Mouse (Mus musculus): Measurements from ENCODE around the gene Gaa. TPM values are rescaled to one million over a fixed set of nuclear protein-coding genes. Genes with fewer than 3 reads are reported as not detected.

The Gaa gene
- polyA plus RNA-seq, 1 experiment from 2014 or later, result 263 TPM

DNA sequence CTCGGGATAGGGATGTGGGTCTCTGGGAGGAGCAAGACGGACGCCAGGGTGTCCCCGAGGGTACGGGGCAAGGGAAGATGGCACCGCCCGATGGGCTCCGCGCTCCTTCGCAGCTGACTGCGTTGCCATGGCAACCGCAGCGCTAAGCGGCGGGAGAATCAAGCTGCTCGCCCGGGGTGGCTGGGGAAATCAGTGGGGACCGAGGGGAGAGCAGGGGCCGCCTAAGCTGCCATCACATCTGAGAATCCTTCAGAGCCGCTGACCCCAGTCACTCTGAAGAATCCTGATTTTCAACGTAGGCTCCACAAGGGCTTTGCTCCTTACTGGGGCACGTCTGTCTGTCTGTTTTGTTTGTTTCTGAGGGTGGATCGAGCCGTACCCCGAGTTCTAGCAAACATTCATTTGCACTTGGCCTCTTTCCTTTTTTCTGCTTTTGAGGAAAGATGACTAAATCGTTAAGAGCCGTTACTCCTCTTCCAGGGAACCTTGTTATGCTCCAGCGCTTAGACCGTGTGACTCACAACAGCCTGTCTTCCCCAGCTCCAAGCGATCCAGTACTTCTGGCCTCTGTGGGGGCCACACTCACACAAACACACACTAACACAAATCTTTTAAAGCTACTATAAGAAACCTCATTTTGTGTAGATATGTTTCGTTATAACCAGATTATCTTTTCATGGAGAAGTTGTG lies 32.7 kb downstream of the Gaa start:
- no peaks in the 10 kb centered on the region for H3K27me3 ChIP-seq
- ATAC-seq, result peak; percentile 32
- DNase-seq (ENCODE audit: low read depth, low spot score), result no peak
- CTCF ChIA-PET, result interaction anchor here (1.7 kb wide), 1 partner anchor 17 kb away, joined by 5 read pairs; no protein-coding TSS in a partner anchor
- POLR2A ChIA-PET, result interaction anchor here (1.0 to 1.3 kb wide), 2 partner anchors 15 to 17 kb away, joined by 3 to 4 read pairs; no protein-coding TSS in a partner anchor
- no peak for TF ChIP-seq CTCF (IDR thresholded peaks at IDR 0.05)
- in situ Hi-C loops (cut with MboI; ENCODE audit: low pct_unique_long_range_greater_than_20kb), result no loop called here

- ATAC-seq, result no peak
- ChIA-PET POLR2A (interaction anchor here (1.0 to 1.3 kb wide), 2 partner anchors 16 kb away, joined by 3 to 4 read pairs; no protein-coding TSS in a partner anchor), CTCF (interaction anchor here (1.7 kb wide), 1 partner anchor 16 kb away, joined by 5 read pairs; no protein-coding TSS in a partner anchor)
- in situ Hi-C loops (cut with MboI; ENCODE audit: low pct_unique_long_range_greater_than_20kb), result no loop called here
- TF ChIP-seq CTCF (IDR thresholded peaks at IDR 0.05), result no peak
- no peaks in the 10 kb centered on the region for H3K27me3 ChIP-seq
- DNase-seq (ENCODE audit: low read depth, low spot score), result no peak
Measured at GRCm38 (mm10) chr11:119300986-119301385, 33.3 kb downstream of the Gaa start.

DNA sequence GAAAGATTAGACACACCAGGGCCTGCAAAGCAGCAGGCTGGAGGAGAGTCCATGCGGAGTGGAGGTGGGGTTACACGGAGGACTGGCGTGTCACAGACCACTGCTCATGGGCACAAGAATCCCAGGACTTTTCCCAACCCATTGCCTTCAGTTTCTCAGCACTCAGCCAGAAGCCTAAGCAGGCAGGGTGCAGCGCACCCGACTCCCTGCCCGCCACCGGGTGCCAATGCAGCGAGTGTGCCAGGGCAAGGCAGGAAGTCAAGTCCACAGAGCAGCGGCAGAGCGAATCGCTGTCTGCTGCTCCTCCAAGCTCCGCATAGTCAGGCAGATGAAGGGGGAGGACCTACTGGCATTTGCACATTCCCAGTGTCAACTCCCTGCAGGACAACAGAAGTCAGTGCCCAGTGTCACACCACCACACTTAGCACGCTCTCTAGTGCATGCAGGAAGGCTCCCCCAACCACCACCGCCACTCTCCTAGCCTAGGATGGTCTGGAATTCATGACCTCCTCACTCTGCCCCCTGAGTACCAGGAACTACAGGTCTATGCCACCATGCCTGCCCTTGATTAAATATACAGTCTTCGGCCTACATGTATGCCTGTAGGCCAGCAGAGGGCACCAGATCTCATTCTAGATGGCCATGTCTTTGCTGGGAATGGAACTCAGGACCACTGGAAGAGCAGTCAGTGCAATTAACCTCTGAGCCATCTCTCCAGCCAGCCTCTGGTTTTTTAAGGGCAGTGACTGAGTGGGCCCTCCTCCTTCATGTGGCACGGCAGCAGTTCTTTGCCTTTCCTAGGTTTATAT lies 37.4 kb downstream of the Gaa start:
- no peak for TF ChIP-seq CTCF (IDR thresholded peaks at IDR 0.05)
- no peaks in the 10 kb centered on the region for H3K27me3 ChIP-seq
- no peak for DNase-seq (ENCODE audit: low read depth, low spot score)
- in situ Hi-C loops (cut with MboI; ENCODE audit: low pct_unique_long_range_greater_than_20kb), result no loop called here
- ChIA-PET CTCF (no interaction called here), POLR2A (no interaction called here)
- peak; percentile 37 for ATAC-seq

GRCm38 (mm10) chr11:119306762-119307657 lies 39.3 kb downstream of the Gaa start:
- POLR2A ChIA-PET, result interaction anchor here (0.8 kb wide), 1 partner anchor 11 kb away, joined by 4 read pairs; no protein-coding TSS in a partner anchor
- ATAC-seq, result no peak
- H3K27me3 ChIP-seq, result no peaks in the 10 kb centered on the region
- no peak for DNase-seq (ENCODE audit: low read depth, low spot score)
- CTCF ChIA-PET, result interaction anchor here (0.9 kb wide), 1 partner anchor 38 kb away, joined by 3 read pairs; no protein-coding TSS in a partner anchor
- no peak for TF ChIP-seq CTCF (IDR thresholded peaks at IDR 0.05)
- in situ Hi-C loops (cut with MboI; ENCODE audit: low pct_unique_long_range_greater_than_20kb), result no loop called here

DNA sequence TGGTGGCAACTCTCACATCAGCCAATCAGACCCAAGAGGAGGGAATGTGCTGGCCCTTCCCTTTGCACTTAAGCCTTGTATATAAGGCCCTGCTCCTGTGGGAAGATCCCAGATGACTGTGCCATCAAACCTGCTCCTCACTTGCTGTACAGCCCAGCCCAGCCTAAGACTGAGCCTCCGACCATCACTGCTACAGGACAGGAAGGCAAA lies 39.9 kb downstream of the Gaa start, which contains the start of gene Card14:
Card14 (plus strand) TSS at position 111 of the 210 bp plus-strand sequence.
- no peaks in the 10 kb centered on the region for H3K27me3 ChIP-seq
- DNase-seq (ENCODE audit: low read depth, low spot score) (no peak), ATAC-seq (no peak)
- CTCF ChIA-PET, result no interaction called here
- TF ChIP-seq CTCF (IDR thresholded peaks at IDR 0.05), result no peak
- in situ Hi-C loops (cut with MboI; ENCODE audit: low pct_unique_long_range_greater_than_20kb), result no loop called here
- POLR2A ChIA-PET, result no interaction called here

DNA sequence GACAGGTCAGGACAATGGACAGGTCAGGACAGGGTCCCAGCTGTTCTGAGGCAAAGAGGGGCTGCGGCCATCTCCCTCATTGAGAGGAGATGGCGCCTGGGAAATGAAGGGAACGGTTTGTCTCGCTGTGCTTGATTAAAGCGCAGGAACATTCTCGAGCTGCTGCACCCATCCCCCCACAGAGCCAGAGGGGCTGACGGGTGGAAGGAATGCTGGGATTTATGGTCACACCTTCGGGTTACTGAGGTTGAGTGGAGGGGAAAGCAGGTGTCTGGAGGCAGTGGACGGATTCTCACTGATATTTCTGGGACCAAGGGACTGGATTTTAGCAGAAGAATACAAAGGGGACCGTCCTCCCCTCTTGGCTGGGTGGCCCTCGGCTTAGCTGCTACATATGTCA lies 40.2 kb downstream of the Gaa start:
- ATAC-seq (no peak), DNase-seq (ENCODE audit: low read depth, low spot score) (no peak)
- POLR2A ChIA-PET, result no interaction called here
- no peak for TF ChIP-seq CTCF (IDR thresholded peaks at IDR 0.05)
- CTCF ChIA-PET, result no interaction called here
- in situ Hi-C loops (cut with MboI; ENCODE audit: low pct_unique_long_range_greater_than_20kb), result no loop called here
- no peaks in the 10 kb centered on the region for H3K27me3 ChIP-seq

DNA sequence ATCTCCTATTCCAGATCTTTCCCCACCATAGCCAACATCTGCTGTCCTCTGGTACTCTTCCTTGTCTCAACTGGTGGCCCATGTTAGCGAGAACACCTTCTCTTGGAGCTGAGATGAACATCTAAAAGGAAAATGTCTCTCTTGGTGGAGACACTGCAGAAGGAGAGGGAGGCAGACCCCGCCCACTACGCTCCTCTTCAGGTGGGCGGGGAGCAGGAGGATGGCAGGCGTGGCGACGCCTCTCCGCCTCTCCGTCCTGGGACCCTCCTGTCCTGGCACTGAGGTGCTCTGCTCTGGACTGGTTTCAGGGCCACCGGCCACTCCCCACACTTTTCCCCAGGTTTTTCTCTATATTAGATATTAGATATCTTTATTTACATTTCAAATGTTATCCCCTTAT lies 42.9 kb downstream of the Gaa start:
- no peak for TF ChIP-seq CTCF (IDR thresholded peaks at IDR 0.05)
- no peak for ATAC-seq
- no peaks in the 10 kb centered on the region for H3K27me3 ChIP-seq
- DNase-seq (ENCODE audit: low read depth, low spot score), result no peak
- POLR2A ChIA-PET, result no interaction called here
- CTCF ChIA-PET, result no interaction called here
- in situ Hi-C loops (cut with MboI; ENCODE audit: low pct_unique_long_range_greater_than_20kb), result no loop called here

- TF ChIP-seq CTCF (IDR thresholded peaks at IDR 0.05), result no peak
- no peaks in the 10 kb centered on the region for H3K27me3 ChIP-seq
- in situ Hi-C loops (cut with MboI; ENCODE audit: low pct_unique_long_range_greater_than_20kb), result no loop called here
- CTCF ChIA-PET, result no interaction called here
- DNase-seq (ENCODE audit: low read depth, low spot score) (no peak), ATAC-seq (no peak)
- POLR2A ChIA-PET, result interaction anchor here (1.5 kb wide), 1 partner anchor 15 kb away, joined by 3 read pairs; no protein-coding TSS in a partner anchor
Measured at GRCm38 (mm10) chr11:119314252-119314936, 46.7 kb downstream of the Gaa start.

- H3K27me3 ChIP-seq, result no peaks in the 10 kb centered on the region
- DNase-seq (ENCODE audit: low read depth, low spot score) (no peak), ATAC-seq (no peak)
- CTCF ChIA-PET, result interaction anchor here (1.5 kb wide), 1 partner anchor 16 kb away, joined by 5 read pairs; no protein-coding TSS in a partner anchor
- in situ Hi-C loops (cut with MboI; ENCODE audit: low pct_unique_long_range_greater_than_20kb), result no loop called here
- no peak for TF ChIP-seq CTCF (IDR thresholded peaks at IDR 0.05)
- POLR2A ChIA-PET, result interaction anchor here (0.9 kb wide), 1 partner anchor 16 kb away, joined by 3 read pairs; no protein-coding TSS in a partner anchor
Measured at GRCm38 (mm10) chr11:119316720-119317119, 49.0 kb downstream of the Gaa start.

DNA sequence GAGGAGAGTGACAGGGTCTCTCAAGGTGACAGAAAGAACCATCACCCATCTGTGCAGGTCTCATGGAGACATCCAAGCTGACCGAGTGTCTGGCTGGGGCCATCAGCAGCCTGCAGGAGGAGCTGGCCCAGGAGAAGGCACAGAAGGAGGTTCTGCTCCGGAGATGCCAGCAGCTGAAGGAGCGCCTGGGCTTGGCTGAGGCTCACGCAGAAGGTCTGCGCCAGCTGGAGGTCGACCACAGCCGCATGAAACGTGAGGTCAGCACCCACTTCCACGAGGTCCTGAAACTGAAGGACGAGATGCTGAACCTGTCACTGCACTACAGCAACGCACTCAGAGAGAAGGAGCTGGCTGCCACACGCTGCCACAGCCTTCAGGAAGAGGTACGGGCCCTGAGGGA lies 54.8 kb downstream of the Gaa start:
- DNase-seq (ENCODE audit: low read depth, low spot score) (no peak), ATAC-seq (no peak)
- CTCF ChIA-PET, result interaction anchor here (1.6 kb wide), 1 partner anchor 54 kb away, joined by 4 read pairs; the partner anchor contains the start of gene Gaa
- peaks cover 14% of the 10 kb centered on the region for H3K27me3 ChIP-seq
- TF ChIP-seq CTCF (IDR thresholded peaks at IDR 0.05), result no peak
- in situ Hi-C loops (cut with MboI; ENCODE audit: low pct_unique_long_range_greater_than_20kb), result no loop called here
- POLR2A ChIA-PET, result no interaction called here

Data from Patski (cell line).